Mouse (Mus musculus) E14TG2a.4 (cell line): ENCODE measurements around the gene Kcnc2.

Source experiments
- CTCF ChIP-seq: conservative IDR thresholded peaks from 2 replicates; pipeline ENCODE4 v1.5.1; 2014; ENCODE audit warnings: low read length
- POU5F1 ChIP-seq: IDR thresholded peaks from 2 replicates; pipeline ENCODE4 v1.6.1; 2014; ENCODE audit warnings: low read length, borderline replicate concordance

GRCm38 (mm10) chr10:112317783-112318182 lies 46.9 kb downstream of the Kcnc2 start:
- no peak for TF ChIP-seq CTCF
- no peak for TF ChIP-seq POU5F1
